Mouse (Mus musculus) liver, adult 2 months (tissue): ENCODE measurements at regions not wholly inside any gene's neighbourhood (a gene's known extent, or its start where the extent isn't known, plus 50 kb on each side); places are given as distances from the start of the nearest gene placed in this dataset.

Experiments used
- CTCF ChIP-seq: fragments of 200-500 bp; IDR thresholded peaks from 2 replicates; pipeline ENCODE4 v1.5.1; 2011; ENCODE audit warnings: low read depth, low read length, control low read depth
- POLR2A ChIP-seq: fragments of 200-500 bp; IDR thresholded peaks from 2 replicates; pipeline ENCODE4 v1.6.1; 2011; ENCODE audit warnings: low read length, control low read depth; ENCODE audit not compliant: insufficient read depth; ENCODE audit errors: extremely low read depth

DNA sequence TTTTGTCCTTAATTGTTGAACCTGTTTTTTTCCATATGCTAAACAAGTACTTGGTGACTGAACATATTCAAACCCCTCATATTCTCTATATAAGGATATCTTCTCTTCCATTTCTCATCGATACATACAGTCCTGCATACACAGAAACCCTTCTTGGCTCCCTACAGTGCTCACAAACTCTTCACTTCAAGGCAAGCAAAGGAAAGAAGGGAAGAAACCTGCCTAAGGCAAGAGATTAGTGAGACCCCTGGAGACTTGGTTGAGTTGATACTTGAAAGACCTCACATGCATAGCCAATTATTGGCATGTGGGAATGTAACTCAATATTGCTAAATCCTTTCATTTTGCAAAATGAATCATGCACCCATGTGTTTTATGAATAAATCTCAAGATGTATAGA lies 128.0 kb upstream of the Cadps start:
- TF ChIP-seq POLR2A (no peak), CTCF (no peak)
